Mouse (Mus musculus): Measurements from ENCODE around the gene Mrps18c.

Gene Mrps18c

DNA sequence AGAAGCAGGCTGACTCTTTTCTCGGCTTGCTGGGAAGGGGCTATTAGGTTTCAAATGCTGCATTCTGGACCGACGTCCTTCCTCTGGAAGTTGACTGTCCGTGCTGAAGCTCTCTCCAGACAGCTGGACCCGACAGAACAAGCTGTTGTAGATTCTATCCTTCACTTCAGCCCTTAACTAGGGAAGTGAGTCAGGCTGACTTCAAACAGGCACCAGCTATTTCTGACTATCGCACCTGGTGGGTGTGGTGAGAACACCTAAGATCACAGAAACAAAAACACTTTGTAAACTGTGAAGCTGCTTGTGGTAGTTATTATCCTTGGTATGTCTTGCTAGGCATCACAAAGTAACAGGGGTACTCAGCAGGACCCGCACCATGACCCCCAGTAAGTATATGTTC is 28.1 kb downstream of the Mrps18c start:
- DNase-seq (ENCODE audit: low spot score in 2 of 2): no peak

DNA sequence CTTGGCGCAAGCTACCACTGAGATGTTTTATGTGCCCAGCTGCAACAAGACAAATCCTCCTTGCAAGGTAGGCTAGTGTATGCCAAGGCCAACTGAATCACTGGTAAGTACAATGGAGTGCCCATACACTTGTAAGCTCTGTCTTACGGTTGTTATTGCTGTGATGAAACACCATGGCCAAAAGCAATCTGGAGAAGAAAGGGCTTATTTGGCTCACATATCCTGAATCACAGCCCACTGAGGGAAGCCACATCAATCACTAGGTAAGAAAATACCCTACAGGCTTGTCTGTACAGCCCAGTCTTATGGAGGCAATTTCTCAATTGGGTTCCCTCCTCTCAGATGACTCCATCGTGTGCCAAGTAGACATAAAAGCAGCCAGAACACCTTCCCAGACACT is 30.3 kb downstream of the Mrps18c start:
- DNase-seq (ENCODE audit: low spot score in 2 of 2): no peak

GRCm38 (mm10) chr5:100832680-100833079 is 34.3 kb downstream of the Mrps18c start:
- DNase-seq (ENCODE audit: low spot score in 2 of 2): no peak

GRCm38 (mm10) chr5:100833841-100834240 is 35.4 kb downstream of the Mrps18c start:
- DNase-seq (ENCODE audit: low spot score in 2 of 2): no peak

DNA sequence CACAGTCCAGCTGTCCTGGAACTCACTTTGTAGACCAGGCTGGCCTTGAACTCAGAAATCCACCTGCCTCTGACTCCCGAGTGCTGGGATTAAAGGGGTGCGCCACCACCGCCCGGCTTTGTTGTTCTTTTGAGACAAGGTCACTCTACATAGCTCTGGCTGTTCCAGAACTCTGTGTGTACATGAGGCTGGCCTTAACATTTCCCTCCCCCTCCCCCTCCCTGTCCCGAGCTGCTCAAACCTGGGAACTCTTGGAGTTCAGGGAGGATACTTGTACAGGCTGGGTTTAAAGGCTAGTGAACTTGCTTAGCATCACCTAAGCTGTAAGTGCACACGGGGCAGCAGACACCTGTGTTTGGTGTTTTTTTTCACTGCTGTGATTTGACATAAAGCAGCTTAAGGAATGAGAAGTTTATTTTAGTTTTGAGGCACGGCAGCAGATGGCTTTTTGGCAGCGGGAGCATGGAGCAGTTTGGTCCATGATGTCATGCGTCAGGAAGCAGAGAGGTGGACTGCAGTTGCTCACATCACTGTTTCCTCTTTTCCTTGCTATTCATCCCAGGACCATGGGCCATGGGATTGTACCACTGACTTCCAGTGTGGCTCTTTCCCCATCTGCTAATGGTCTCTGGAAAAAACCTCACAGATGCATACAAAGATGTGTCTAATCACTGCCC is 37.6 kb downstream of the Mrps18c start:
- DNase-seq (ENCODE audit: low spot score in 2 of 2): no peak

DNA sequence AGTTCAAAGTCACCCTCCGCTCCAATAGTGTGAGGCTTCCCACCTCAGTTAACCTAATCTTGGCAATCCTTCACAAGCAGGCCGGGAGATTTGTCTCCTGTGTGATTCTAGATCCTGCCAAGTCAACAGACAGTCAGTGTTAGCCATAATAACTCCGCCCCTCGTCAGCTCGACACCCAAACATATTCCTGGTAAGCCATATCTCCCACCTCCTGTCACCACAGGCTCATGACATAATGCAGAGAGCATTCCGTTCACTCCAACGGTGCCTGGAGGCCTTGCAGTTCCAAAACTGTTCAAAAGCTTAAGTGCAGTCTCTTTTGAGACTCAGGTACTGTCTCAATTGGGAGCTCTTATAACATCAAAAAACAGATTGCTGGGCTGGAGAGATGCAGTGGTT is 39.5 kb downstream of the Mrps18c start:
- DNase-seq (ENCODE audit: low spot score in 2 of 2): no peak

GRCm38 (mm10) chr5:100844485-100844884 is 46.1 kb downstream of the Mrps18c start:
- no peak for DNase-seq (ENCODE audit: low spot score in 2 of 2)

DNA sequence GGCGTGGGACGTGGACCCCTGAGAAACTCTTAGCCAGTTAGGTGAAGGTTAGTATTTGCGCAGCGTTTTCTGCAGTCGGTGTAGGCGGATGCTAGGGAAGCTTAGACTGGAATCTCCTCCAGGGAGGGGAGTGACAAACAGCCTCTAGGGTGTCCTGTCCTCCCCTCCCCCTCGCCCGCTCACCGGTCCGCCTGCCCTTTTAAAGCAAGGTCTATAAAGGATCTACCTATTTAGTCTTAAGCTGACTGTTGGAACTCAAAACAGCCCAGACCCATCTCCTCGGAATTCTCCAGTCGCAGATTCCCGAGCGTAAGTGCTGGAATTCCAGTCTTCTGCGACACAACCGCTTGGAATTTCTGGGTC is 47.0 kb downstream of the Mrps18c start, which contains the start of gene Gpat3:
Gene Gpat3, plus strand, starts transcription at position 229 of the 363 bp plus-strand sequence.
- no peak for DNase-seq (ENCODE audit: low spot score in 2 of 2)

DNA sequence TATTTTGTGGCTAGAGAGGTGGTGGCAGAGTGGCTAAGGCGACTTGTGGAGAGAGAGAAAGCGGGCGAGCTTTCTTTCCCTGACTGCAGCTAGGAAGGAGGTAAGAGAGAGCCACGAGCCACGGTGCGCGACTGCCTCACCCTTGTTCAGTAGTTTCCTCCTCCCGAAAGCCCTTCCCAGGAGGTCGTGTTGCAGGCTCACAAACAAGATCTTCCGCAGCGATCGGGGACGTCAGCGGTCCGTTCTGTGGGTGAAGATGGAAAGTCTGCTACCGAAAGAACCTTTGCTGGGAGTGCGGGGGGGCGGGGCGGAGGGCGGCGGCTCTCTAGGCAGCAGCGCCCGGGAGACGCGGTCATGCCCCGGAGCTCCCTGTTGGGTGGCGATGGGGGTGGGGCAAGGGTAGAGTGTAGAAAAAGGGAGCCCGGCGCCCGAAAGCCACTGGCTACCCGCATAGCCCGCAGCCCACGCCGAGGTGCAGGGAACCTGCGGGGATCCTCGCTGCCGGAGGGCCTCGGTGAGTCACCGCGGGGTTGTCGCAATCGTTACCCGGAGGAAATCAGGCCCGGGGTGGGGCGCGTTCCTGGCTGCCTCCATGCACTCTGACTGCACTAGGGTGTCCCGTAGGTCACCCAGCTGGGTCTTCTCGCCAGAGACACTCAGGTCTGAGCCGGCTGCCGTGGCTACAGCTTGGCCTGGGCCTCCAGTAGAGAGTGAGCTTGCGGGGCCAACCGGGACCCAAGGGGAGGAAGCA is 47.6 kb downstream of the Mrps18c start:
- peak; percentile 47 to 80 for DNase-seq (ENCODE audit: low spot score in 2 of 2)

DNA sequence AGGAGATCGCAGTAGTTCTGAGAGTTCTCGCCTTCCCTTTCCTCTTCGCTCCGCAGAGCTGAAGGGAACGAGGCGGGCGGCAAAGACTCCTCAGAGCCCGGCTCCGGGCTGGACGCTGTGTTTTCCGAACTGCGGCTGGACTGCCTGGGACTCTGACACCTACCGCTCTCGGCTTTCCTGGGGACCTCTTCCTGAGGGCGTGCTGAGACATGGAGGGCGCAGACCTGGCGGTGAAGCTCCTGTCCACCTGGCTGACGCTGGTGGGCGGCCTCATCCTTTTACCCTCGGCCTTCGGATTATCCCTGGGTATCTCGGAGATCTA is 48.1 kb downstream of the Mrps18c start:
- no peak for DNase-seq (ENCODE audit: low spot score in 2 of 2)

GRCm38 (mm10) chr5:100847143-100847542 is 48.7 kb downstream of the Mrps18c start:
- no peak for DNase-seq (ENCODE audit: low spot score in 2 of 2)

DNA sequence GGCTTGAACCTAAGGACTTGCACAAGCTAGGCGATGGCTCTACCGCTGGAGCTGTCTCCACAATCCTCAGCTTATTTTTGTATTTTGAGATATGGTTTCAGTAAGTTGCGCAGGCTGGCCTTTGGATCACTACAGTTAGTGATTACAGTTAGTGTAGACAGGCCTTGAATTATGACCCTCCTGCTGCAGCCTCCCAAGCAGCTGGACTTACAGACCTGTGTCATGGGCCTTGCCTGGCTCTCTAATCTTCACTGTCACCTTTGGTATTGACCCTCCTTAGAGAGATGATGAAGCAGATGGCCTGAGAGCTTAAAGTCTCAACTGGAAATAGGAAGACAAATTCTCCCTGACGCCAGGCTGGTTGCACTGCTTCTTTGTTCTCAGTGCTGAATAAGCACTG is 55.5 kb downstream of the Mrps18c start:
- DNase-seq (ENCODE audit: low spot score in 2 of 2): no peak
